Mouse (Mus musculus) gastrocnemius, postnatal 36 days (tissue): Measurements from ENCODE around the gene Slc15a2. TPM values are rescaled to one million over a fixed set of nuclear protein-coding genes. Genes with fewer than 3 reads are reported as not detected.

ENCODE experiments used
- DNase-seq, 2 experiments: peaks; one replicate each; pipeline ENCODE4 v3.0.0; 2022
- intact Hi-C: fragments of 180-260 bp; cut with DNase I; formaldehyde crosslinking; loops from one replicate; pipeline ENCODE4 v1.15.1; 2025
- long read RNA-seq, 2 experiments: library from polyadenylated mRNA; stranded (forward); transcript quantifications; one replicate each; pipeline ENCODE4 v2.0.0; 2021
- total RNA-seq, 2 experiments: library from RNA; stranded (reverse); gene quantifications; 2 replicates each; pipeline ENCODE4 v1.2.3; 2021

The Slc15a2 gene
- 1 to 10 TPM in 1 of 2 experiments, under 1 TPM in 1; 0.49 to 1.4 TPM for total RNA-seq
- long read RNA-seq, experiment 1: 0 reads
- long read RNA-seq, experiment 2, partial matches to known transcripts: 0 of 1 reads
- long read RNA-seq, experiment 2, other reads (novel, unspliced or antisense): 1 of 1 reads

- intact Hi-C loops: no loop called here
- DNase-seq: no peak
Observed at GRCm38 (mm10) chr16:36784594-36785313, at the start of gene Slc15a2. Gene Slc15a2, minus strand, starts transcription at chr16:36784962.

GRCm38 (mm10) chr16:36828820-36829219, 44.1 kb upstream of the Slc15a2 start:
- no peak for DNase-seq
- intact Hi-C loops: no loop called here

- intact Hi-C loops: no loop called here
- DNase-seq: peak; percentile 70 to 73
Observed at GRCm38 (mm10) chr16:36828054-36828786, 43.5 kb upstream of the Slc15a2 start, which contains the start of gene Iqcb1. Gene Iqcb1, plus strand, starts transcription at chr16:36828385.

GRCm38 (mm10) chr16:36827611-36828053, 42.9 kb upstream of the Slc15a2 start:
- no peak for DNase-seq
- intact Hi-C loops: no loop called here

- intact Hi-C loops: no loop called here
Observed at GRCm38 (mm10) chr16:36821474-36821873, 36.7 kb upstream of the Slc15a2 start.

GRCm38 (mm10) chr16:36820747-36821146, 36.0 kb upstream of the Slc15a2 start:
- intact Hi-C loops: no loop called here
- no peak for DNase-seq

More at GRCm38 (mm10) chr16:36821474-36821873, 36.7 kb upstream of the Slc15a2 start:
- no peak for DNase-seq

GRCm38 (mm10) chr16:36820016-36820415, 35.3 kb upstream of the Slc15a2 start:
- no peak for DNase-seq
- intact Hi-C loops: no loop called here

GRCm38 (mm10) chr16:36817321-36817926, 32.7 kb upstream of the Slc15a2 start:
- peak; percentile 23 to 29 for DNase-seq
- intact Hi-C loops: loop anchor here (2.0 kb wide), 1 partner anchor 343 kb away; no protein-coding TSS in a partner anchor

- intact Hi-C loops: loop anchor here (2.0 kb wide), 1 partner anchor 342 kb away; no protein-coding TSS in a partner anchor
- DNase-seq: no peak
Observed at GRCm38 (mm10) chr16:36816916-36817315, 32.2 kb upstream of the Slc15a2 start.

- intact Hi-C loops: no loop called here
- DNase-seq: no peak
Observed at GRCm38 (mm10) chr16:36813680-36814079, 28.9 kb upstream of the Slc15a2 start.

GRCm38 (mm10) chr16:36808616-36809015, 23.9 kb upstream of the Slc15a2 start:
- intact Hi-C loops: no loop called here
- no peak for DNase-seq

- DNase-seq: no peak
- intact Hi-C loops: no loop called here
Observed at GRCm38 (mm10) chr16:36802361-36802760, 17.6 kb upstream of the Slc15a2 start.

GRCm38 (mm10) chr16:36798334-36798733, 13.6 kb upstream of the Slc15a2 start:
- DNase-seq: no peak
- intact Hi-C loops: no loop called here

GRCm38 (mm10) chr16:36794976-36795375, 10.2 kb upstream of the Slc15a2 start:
- no peak for DNase-seq
- intact Hi-C loops: no loop called here

- intact Hi-C loops: no loop called here
- DNase-seq: no peak
Observed at GRCm38 (mm10) chr16:36790166-36790565, 5.4 kb upstream of the Slc15a2 start.

GRCm38 (mm10) chr16:36786466-36786865, 1.7 kb upstream of the Slc15a2 start:
- intact Hi-C loops: no loop called here
- no peak for DNase-seq

- no peak for DNase-seq
- intact Hi-C loops: no loop called here
Observed at GRCm38 (mm10) chr16:36784146-36784545, 616 bp downstream of the Slc15a2 start.

- no peak for DNase-seq
- intact Hi-C loops: no loop called here
Observed at GRCm38 (mm10) chr16:36775658-36776057, 9.1 kb downstream of the Slc15a2 start.

- DNase-seq: no peak
- intact Hi-C loops: no loop called here
Observed at GRCm38 (mm10) chr16:36772996-36773395, 11.8 kb downstream of the Slc15a2 start.

- DNase-seq: no peak
- intact Hi-C loops: no loop called here
Observed at GRCm38 (mm10) chr16:36771703-36772102, 13.1 kb downstream of the Slc15a2 start.

- intact Hi-C loops: no loop called here
Observed at GRCm38 (mm10) chr16:36771244-36771643, 13.5 kb downstream of the Slc15a2 start.

More at GRCm38 (mm10) chr16:36771244-36771643, 13.5 kb downstream of the Slc15a2 start:
- no peak for DNase-seq
